Mouse (Mus musculus) lung, adult 2 months (tissue): Measurements from ENCODE around the gene 2310061I04Rik. TPM values are rescaled to one million over a fixed set of nuclear protein-coding genes. Genes with fewer than 3 reads are reported as not detected.

Experiments
- DNase-seq: peaks from one replicate; pipeline ENCODE4 v3.0.0; 2022
- H3K4me1 ChIP-seq: fragments of 200-500 bp; 2 replicates; pipeline ENCODE4 v1.6.1; 2011; ENCODE audit warnings: low read length; ENCODE audit not compliant: control insufficient read depth, insufficient read depth
- H3K4me3 ChIP-seq: fragments of 200-500 bp; replicated peaks from 2 replicates; pipeline ENCODE3; 2011; ENCODE audit warnings: low read depth, mild to moderate bottlenecking, control low read depth, low read length; ENCODE audit errors: extremely low read depth
- CTCF ChIP-seq: fragments of 200-500 bp; IDR thresholded peaks from 2 replicates; pipeline ENCODE4 v1.5.1; 2011; ENCODE audit warnings: mild to moderate bottlenecking, low read length, control low read depth; ENCODE audit not compliant: insufficient read depth
- POLR2A ChIP-seq: fragments of 200-500 bp; IDR thresholded peaks from 2 replicates; pipeline ENCODE4 v1.6.1; 2011; ENCODE audit warnings: low read depth, mild to moderate bottlenecking, control low read depth, low read length, borderline replicate concordance; ENCODE audit errors: extremely low read depth
- WGBS: fragments of 180-500 bp; shearing (Covaris S2); methylation state at CpG from one replicate; pipeline ENCODE4 v1.1.7; 2018; 5-methylcytosine and 5-hydroxymethylcytosine counted together
- polyA plus RNA-seq: library from polyadenylated mRNA; depleted of rRNA; stranded (reverse); fragments of >200 nt; gene quantifications from 2 replicates; pipeline ENCODE4 v1.2.3, GENCODE M21; 2012

2310061I04Rik gene
- polyA plus RNA-seq, 1 experiment, result 38.1 TPM

DNA sequence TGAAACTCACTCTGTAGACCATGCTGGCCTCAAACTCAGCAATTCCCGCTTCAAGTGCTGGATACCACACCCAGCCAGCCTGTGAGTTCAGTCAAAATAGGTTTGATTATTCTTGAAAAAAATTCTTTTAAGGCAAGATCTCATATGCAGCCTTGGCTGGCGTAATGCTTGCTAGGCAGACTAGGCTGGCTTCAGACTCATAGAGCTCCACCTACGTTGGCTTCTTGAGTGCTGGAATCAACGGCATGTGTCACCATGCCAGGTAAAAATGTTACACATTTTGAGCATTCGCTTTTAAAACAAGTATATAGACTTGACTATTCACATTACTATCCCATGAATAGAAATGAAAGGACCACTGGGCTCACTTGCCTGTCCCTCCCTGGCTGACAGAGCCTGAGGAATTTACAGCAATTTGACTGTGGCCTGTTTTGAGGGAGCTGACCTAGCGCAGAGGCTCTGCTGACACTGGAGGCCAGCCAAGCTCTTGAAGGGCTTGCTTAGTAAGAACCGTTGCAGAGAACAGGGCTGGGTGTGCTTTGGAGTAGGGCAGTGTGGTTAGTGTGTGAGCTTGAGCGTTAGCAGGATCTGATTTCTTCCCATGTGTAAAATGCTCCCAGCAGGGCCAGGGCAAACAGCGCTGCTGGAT lies 6.2 kb upstream of the 2310061I04Rik start:
- H3K4me3 ChIP-seq, result no peak overlapping the region
- peak; percentile 80 for DNase-seq
- H3K4me1 ChIP-seq, result peaks cover 5% of the 10 kb centered on the region; the same call in 1 of the 2 replicates
- WGBS, result 63% methylated on average over 9 of the region's 9 CpGs
- no peak for TF ChIP-seq POLR2A
- no peak for TF ChIP-seq CTCF

GRCm38 (mm10) chr17:35900636-35901035 lies 3.4 kb upstream of the 2310061I04Rik start:
- no peak for TF ChIP-seq CTCF
- TF ChIP-seq POLR2A, result no peak
- DNase-seq, result no peak

GRCm38 (mm10) chr17:35897644-35898573 lies 678 bp upstream of the 2310061I04Rik start:
- DNase-seq, result no peak
- TF ChIP-seq CTCF, result no peak
- no peak for TF ChIP-seq POLR2A
- Histone ChIP-seq H3K4me1 (peaks cover 7% of the 10 kb centered on the region; the same call in 1 of the 2 replicates), H3K4me3 (no peak overlapping the region)
- 43% methylated on average over 23 of the region's 23 CpGs for WGBS

More at GRCm38 (mm10) chr17:35900636-35901035, 3.4 kb upstream of the 2310061I04Rik start:
- Histone ChIP-seq H3K4me3 (no peak overlapping the region), H3K4me1 (peaks cover 11% of the 10 kb centered on the region; the same call in 1 of the 2 replicates)
- WGBS, result 78% methylated on average over 3 of the region's 3 CpGs

DNA sequence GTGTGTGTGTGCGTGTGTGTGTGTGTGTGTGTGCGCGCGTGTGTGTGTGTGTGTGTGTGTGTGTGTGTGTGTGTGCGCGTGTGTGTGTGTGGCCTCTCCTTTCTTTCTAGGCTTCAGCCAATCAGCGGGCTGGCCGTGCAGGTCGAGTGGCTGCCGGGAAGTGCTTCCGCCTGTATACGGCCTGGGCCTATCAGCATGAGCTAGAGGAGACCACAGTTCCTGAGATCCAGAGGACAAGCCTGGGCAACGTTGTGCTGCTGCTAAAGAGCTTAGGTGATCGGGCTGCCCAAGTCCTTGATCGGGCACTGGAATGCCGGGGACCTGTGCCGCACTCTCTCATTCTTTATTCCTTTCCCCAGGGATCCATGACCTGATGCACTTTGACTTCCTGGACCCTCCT lies 9.5 kb downstream of the 2310061I04Rik start:
- no peak for DNase-seq
- TF ChIP-seq POLR2A, result no peak
- no peak for TF ChIP-seq CTCF
- 74% methylated on average over 16 of the region's 17 CpGs for WGBS
- Histone ChIP-seq H3K4me1 (no peaks in the 10 kb centered on the region), H3K4me3 (no peak overlapping the region)

- DNase-seq, result no peak
- Histone ChIP-seq H3K4me1 (peaks cover 6% of the 10 kb centered on the region), H3K4me3 (no peak overlapping the region)
- 94% methylated on average over 14 of the region's 14 CpGs for WGBS
- TF ChIP-seq CTCF (no peak), POLR2A (no peak)
Observed at GRCm38 (mm10) chr17:35883777-35884176, 13.5 kb downstream of the 2310061I04Rik start.

DNA sequence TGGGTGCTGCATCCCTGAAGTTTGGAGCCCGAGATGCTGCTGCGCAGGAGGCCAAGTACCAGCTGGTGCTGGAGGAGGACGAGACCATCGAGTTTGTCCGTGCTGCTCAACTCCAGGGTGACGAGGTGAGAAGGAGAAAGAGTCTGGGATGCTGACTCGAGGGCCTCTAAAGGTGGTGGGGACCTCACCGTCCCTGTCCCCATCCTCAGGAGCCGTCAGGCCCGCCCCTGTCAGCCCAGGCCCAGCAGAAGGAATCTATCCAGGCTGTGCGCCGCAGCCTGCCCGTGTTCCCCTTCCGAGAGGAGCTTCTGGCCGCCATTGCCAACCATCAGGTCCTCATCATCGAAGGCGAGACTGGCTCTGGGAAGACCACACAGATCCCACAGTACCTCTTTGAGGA lies 14.3 kb downstream of the 2310061I04Rik start:
- no peak for DNase-seq
- H3K4me3 ChIP-seq, result no peak overlapping the region
- TF ChIP-seq POLR2A, result no peak
- no peak for TF ChIP-seq CTCF
- 87% methylated on average over 17 of the region's 17 CpGs for WGBS
- peaks cover 6% of the 10 kb centered on the region for H3K4me1 ChIP-seq

- TF ChIP-seq POLR2A, result peak; percentile 71; the same call in 1 of the 2 replicates
- peak; percentile 83 for TF ChIP-seq CTCF
- Histone ChIP-seq H3K4me3 (peak within 1 kb of the TSS; percentile 82), H3K4me1 (peaks cover 6% of the 10 kb centered on the region)
- DNase-seq, result peak; percentile 94
- WGBS, result 5% methylated on average over 66 of the region's 66 CpGs
Observed at GRCm38 (mm10) chr17:35879245-35880057, 17.8 kb downstream of the 2310061I04Rik start, which contains the start of gene Dhx16. Dhx16 (plus strand) TSS chr17:35879819.

DNA sequence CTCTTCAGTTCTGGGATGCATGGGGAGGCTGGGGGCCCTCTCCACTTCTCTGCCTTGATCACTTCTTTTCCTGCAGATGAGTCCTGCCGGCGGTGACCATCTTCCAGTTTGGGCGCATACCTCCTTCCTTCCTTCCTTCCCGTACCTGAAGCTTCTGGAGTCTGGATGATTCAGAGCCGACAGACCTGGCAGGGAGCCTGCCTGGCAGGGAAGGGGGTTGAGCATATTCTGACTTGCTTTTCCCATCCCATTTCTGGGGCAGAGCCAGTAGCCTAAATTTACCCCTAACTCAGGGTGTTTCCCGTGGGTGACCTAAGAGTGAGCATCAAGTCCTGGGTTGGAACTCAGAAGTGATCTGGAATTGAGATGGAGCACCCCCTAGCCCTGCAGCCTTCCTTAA lies 22.5 kb downstream of the 2310061I04Rik start:
- TF ChIP-seq CTCF (no peak), POLR2A (no peak)
- H3K4me1 ChIP-seq, result peaks cover 14% of the 10 kb centered on the region
- no peak overlapping the region for H3K4me3 ChIP-seq
- WGBS, result 57% methylated on average over 6 of the region's 6 CpGs
- DNase-seq, result no peak
